Mouse (Mus musculus) gastrocnemius, postnatal 4 days (tissue): Measurements from ENCODE around the gene Rogdi. TPM values are rescaled to one million over a fixed set of nuclear protein-coding genes. Genes with fewer than 3 reads are reported as not detected.

Experiments
- DNase-seq, 2 experiments: peaks; one replicate each; pipeline ENCODE4 v3.0.0; 2021 to 2022; ENCODE audit warnings: low spot score in 2 of 2, mixed read lengths in 2 of 2
- long read RNA-seq, 2 experiments: library from polyadenylated mRNA; stranded (forward); transcript quantifications; one replicate each; pipeline ENCODE4 v2.0.0; 2021
- total RNA-seq, 2 experiments: library from RNA; stranded (reverse); gene quantifications; 2 replicates each; pipeline ENCODE4 v1.2.3; 2021

Gene Rogdi
- total RNA-seq: 10 to 100 TPM; 15.8 to 19.1 TPM
- long read RNA-seq, experiment 1, transcript Rogdi-207 (11 exons, 1,355 nt): major isoform, 20 of 26 reads
- long read RNA-seq, experiment 1, partial matches to known transcripts: 0 of 26 reads
- long read RNA-seq, experiment 1, other reads (novel, unspliced or antisense): 6 of 26 reads
- long read RNA-seq, experiment 2, transcript Rogdi-207 (11 exons, 1,355 nt): major isoform, 26 of 35 reads
- long read RNA-seq, experiment 2, partial matches to known transcripts: 1 of 35 reads
- long read RNA-seq, experiment 2, other reads (novel, unspliced or antisense): 8 of 35 reads

DNA sequence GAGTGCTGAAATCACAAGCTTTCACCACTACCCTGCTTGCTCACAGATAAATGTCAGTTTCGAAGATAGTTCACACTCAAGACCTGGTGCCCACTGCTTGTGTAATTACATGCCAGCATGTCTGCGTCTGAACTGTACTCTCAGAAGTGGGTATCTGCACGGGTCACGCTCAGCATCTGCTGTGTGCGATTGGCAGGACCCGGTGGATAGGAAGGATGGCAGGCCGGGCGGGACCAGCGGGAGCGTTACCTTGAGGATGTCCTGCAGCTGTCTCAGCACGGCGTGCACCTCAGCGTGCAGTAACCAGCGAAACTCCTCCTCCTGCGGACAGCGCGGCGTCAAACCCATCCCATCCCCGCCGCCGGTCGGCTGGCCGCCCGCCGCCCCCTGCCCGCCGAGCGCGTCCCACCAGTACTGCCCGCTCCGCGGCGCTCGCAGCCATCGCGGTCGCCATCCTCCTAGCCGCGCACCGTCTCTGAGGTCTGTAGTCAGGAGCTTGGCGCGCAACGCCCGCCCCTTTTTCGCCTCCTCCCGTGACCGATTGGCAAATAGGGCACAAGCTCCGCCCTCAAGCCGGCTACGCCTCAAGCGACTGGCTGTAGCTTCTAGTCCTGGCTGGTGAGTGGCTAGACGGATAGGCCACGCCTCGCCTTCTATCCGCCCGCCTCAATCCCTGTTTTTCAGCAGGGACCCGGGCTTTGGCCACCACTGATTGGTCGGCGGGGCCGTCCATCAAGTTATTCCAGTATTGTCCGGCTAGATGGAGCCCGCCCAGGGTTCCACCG lies at the start of gene Rogdi:
Gene Rogdi (minus strand): TSS at position 500 of the 785 bp plus-strand sequence.
- DNase-seq: peak; percentile 89 to 96

- no peak for DNase-seq
Observed at GRCm38 (mm10) chr16:5058114-5058513, 44.8 kb upstream of the Rogdi start.

- DNase-seq: peak; percentile 60 to 84
Observed at GRCm38 (mm10) chr16:5050251-5051110, 37.1 kb upstream of the Rogdi start.

GRCm38 (mm10) chr16:5049774-5050234 lies 36.5 kb upstream of the Rogdi start, which contains the start of the genes Glyr1 and Ubn1:
Gene Glyr1 (minus strand): TSS chr16:5049863.
Gene Ubn1 (plus strand): TSS chr16:5050057.
- peak; percentile 98 to 100 for DNase-seq

DNA sequence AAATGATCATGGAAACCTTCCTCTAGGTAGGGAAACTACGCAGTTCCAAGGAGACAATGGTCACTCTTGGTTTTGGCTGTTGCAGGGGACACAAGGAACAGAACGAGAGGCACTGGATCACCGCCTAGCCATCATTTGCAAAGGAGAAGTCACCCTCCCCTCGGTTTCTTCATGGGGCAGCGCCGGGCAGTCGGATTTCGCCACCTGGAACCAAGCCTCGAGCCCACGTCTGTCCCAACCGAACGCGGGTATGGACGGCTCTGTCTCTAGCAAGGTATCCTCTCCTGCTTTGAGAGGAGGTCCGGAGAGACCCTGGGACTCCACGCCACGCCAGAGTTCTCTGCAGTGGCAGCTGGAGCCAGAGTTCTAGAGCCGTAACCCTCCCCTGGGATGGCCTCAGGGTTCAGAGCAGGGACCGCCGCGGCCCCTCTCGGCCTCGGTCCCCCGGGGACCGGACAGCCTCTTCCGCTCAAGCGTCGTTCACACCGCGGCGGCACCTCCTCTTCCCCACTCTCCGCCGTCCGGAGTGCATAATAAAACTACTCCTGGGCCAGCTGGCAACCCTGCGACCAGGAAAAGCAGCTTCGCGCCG lies 35.9 kb upstream of the Rogdi start:
- peak in 1 of 2 experiments; percentile 42 for DNase-seq

DNA sequence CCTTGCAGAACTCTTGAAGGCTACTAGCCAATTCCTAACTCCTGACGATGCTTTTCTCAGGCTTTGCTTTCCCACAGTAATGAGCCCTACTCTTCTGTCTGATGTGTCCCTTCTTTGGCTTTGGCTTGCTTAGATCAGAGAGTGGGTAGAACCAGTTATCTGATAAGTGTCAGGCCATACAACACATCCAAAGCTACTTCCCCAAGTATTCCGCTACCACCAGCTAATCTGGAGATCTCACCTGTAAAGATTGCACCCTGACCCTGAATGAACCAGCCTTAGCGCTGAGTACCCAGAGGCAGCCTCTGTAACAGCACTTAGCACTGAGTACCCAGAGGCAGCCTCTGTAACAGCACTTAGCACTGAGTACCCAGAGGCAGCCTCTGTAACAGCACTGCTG lies 32.0 kb upstream of the Rogdi start:
- no peak for DNase-seq

- DNase-seq: no peak
Observed at GRCm38 (mm10) chr16:5036649-5037234, 23.4 kb upstream of the Rogdi start.

DNA sequence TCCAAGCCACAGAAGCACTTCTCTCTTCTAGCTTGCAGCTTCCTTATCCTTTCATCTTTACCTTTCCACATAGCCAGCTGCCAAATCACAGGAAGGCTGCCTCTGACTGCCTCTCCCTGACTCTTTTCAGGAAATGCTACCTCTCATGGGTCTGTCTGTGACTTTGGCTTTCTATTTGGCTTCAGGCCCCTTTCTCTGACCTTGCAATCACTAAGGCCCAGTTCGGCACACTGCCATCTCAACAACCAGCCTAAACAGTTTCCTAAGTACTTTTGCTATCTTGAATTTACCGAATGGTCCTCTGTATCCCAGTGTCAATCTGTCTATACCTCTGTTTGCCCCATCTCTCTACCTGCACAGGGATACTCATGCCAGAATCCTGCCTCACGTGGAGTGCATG lies 22.2 kb upstream of the Rogdi start:
- no peak for DNase-seq

DNA sequence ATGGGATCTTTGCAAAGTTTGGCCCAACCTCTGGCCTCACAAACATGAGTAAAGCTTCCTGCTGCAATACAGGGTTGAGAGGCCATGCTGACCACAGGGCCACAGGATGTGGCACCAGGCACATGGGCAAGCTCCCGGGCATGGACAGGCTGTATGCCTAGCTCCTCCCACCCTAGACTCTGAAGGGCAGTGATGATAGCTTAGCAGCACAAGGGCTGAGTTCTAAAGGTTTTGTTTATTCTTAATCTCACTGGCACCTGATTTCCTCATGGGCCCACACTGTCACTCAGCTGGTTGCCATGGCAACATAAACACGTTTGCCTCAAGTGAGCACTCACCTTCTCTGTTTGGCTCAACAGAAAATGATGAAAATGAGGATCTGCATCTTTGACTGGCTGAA lies 16.5 kb upstream of the Rogdi start:
- no peak for DNase-seq

- no peak for DNase-seq
Observed at GRCm38 (mm10) chr16:5024021-5024420, 10.7 kb upstream of the Rogdi start.

- DNase-seq: no peak
Observed at GRCm38 (mm10) chr16:5014578-5014977, 1.2 kb upstream of the Rogdi start.

- no peak for DNase-seq
Observed at GRCm38 (mm10) chr16:5012036-5013005, 1.0 kb downstream of the Rogdi start.

GRCm38 (mm10) chr16:5011285-5011684 lies 2.1 kb downstream of the Rogdi start:
- DNase-seq: no peak

DNA sequence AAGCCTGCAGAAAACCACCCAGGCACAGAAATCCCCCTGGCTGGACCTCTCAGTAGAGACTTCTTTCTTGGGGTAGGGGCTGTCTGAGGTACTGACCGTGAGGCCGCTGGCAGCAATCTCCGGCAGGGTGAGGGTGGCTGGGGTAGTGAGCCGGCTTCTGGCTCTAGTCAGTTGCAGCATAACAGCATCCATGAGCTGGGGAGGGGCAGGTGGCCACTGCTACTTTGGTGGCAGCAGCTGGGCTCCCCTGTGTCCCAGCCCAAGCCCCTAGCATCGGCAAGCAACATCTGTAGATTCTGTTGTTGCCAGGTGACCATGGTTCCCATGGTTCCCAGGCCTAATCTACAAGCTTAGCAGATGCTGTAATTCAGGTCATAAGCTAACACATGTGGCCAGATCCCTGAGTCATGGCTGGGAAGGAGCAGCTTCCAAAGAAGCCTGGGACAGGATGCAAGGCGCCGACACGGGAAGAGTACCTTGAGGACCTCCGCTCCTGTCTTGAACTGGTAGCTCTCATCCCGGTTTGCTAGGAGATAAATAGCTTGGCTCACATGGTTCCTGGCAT lies 2.9 kb downstream of the Rogdi start:
- DNase-seq: no peak

DNA sequence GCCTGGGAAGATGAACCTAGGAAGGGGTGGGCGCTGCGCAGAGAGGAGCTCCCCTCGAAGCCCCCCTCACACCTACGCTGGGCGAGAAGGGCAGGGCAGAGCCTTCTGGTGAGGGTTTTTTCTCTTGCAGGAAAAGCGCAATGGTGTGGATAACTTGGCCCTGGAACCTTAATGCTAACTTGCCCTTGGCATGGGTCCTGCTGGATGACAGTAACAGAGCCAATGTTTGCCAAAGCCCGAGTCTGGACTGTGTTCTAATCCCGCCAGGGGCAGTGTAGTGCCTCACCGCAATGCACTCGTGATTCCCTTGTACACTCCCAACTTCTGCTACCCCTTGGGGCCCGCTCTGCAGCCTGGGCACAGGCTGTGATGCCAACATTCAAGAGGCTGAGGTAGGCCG lies 5.3 kb downstream of the Rogdi start:
- DNase-seq: no peak

GRCm38 (mm10) chr16:5007492-5007891 lies 5.9 kb downstream of the Rogdi start:
- DNase-seq: no peak

DNA sequence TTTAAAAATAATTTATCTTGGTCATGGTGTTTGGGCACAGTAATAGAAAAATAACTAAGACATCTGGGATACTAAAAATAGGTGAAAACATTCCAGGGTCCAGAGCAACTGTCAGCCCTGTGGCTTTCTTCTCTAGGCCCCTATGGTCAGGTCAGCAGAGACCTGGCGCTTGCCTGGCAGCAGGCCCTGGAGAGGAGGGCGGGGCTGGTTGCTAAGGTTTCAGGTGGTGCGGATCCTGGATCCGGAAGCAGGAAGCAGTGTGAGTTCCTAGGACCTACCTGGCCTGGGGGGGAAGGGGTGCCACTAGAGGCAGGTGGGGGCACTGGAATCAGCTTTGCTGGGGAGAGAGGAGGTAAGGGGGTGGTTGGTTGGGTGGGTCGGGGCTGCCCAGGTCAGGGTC lies 6.3 kb downstream of the Rogdi start, which contains the start of gene Smim22:
Gene Smim22 (plus strand): TSS at position 222 of the 400 bp plus-strand sequence.
- no peak for DNase-seq

DNA sequence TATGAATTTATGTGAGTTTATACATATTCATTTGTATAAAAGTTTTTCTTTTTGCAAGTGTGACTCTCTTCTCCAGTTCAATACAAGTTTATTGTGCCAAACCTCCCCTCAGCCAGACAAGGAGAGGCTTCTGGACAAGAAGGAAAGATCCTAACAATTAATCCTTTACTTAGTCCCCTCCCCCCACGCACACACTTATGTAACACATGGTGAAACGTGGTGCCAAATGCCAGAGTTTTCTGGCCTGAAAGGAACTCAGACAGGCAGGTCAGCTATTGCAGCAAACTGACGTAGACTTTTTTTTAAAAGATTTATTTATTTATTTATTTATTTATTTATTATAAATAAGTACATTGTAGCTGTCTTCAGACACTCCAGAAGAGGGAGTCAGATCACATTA lies 12.7 kb downstream of the Rogdi start:
- no peak for DNase-seq

GRCm38 (mm10) chr16:4998984-4999383 lies 14.4 kb downstream of the Rogdi start:
- DNase-seq: no peak
